ENCODE assay signal across 9 mouse cellular contexts in genomic region chr10:82666436-82667234, GRCm38 (mm10). TPM values are rescaled to one million over a fixed set of nuclear protein-coding genes. Genes with fewer than 3 reads are reported as not detected.
DNase-seq lines count a peak whose midpoint lies in the region; ATAC-seq lines count a peak whose summit lies in the region.
"Had no signal": no experiment of that assay in that cellular context is flagged by ENCODE, and none has a peak within 500 bp of the region (broad histone marks: within the 10 kb centered on the region; RNA-seq: fewer than 3 reads in every experiment).

No protein-coding gene starts in this region.

- DNase-seq in CD4-positive, CD25-positive, alpha-beta regulatory T cell, adult 2 months (ENCODE audit: low read depth, low spot score), result peak; percentile 89
- peak; percentile 69 for DNase-seq in brain, embryonic 18.5 days (ENCODE audit: low read depth, low spot score)
- DNase-seq in fat pad, adult 2 months (ENCODE audit: extremely low read depth, low read depth, low spot score), result peak; percentile 8
- DNase-seq in liver, result peak; percentile 84
- peak; percentile 66 to 74 for DNase-seq in spleen, postnatal 36 days (ENCODE audit: low spot score in 2 of 2)

- H3K9ac ChIP-seq in heart, embryonic 12.5 days, result peak overlapping the region; percentile 34; the same call in 1 of the 2 replicates
- peak overlapping the region; percentile 54 for H3K9ac ChIP-seq in kidney, embryonic 16.5 days (replicated peaks; ENCODE audit: low read length)

- 9% methylated on average over 22 of the region's 22 CpGs for WGBS in heart, embryonic 12.5 days
- WGBS in kidney, embryonic 16.5 days, result 21% methylated on average over 22 of the region's 22 CpGs

- H3K27ac ChIP-seq in heart, embryonic 12.5 days (ENCODE audit: poor library complexity, severe bottlenecking), result no peak overlapping the region
- no peak overlapping the region for H3K27ac ChIP-seq in kidney, embryonic 16.5 days (ENCODE audit: low read length)

- no peaks in the 10 kb centered on the region for H3K36me3 ChIP-seq in heart, embryonic 12.5 days
- H3K36me3 ChIP-seq in kidney, embryonic 16.5 days (ENCODE audit: insufficient read depth, low read length), result no peaks in the 10 kb centered on the region

- no peaks in the 10 kb centered on the region for H3K9me3 ChIP-seq in heart, embryonic 12.5 days (replicated peaks)
- H3K9me3 ChIP-seq in kidney, embryonic 16.5 days (ENCODE audit: low read length), result no peaks in the 10 kb centered on the region

- H3K4me3 ChIP-seq in heart, embryonic 12.5 days, result peak overlapping the region; percentile 15
- H3K4me3 ChIP-seq in kidney, embryonic 16.5 days (ENCODE audit: low read length), result peak overlapping the region; percentile 12
- H3K4me3 ChIP-seq: erythroblast, embryonic 14.5 days had no signal

- no peaks in the 10 kb centered on the region; the same call in 1 of the 2 replicates for H3K4me1 ChIP-seq in heart, embryonic 12.5 days (replicated peaks)
- H3K4me1 ChIP-seq in kidney, embryonic 16.5 days (ENCODE audit: insufficient read depth, low read length), result no peaks in the 10 kb centered on the region; the same call in 1 of the 2 replicates

- peak; percentile 79 for ATAC-seq in heart, embryonic 12.5 days (ENCODE audit: insufficient number of reproducible peaks, low FRiP score)
- ATAC-seq in kidney, embryonic 16.5 days (ENCODE audit: low FRiP score, low TSS enrichment), result peak; percentile 84; the same call in 1 of the 2 replicates
- peak; percentile 80 for ATAC-seq in monocyte, adult 5-6 weeks (replicated peaks; ENCODE audit: insufficient number of reproducible peaks, low FRiP score, low TSS enrichment, poor library complexity, severe bottlenecking)

- H3K4me2 ChIP-seq in heart, embryonic 12.5 days, result peak overlapping the region; percentile 65
- H3K4me2 ChIP-seq in kidney, embryonic 16.5 days (replicated peaks; ENCODE audit: low read depth, low read length), result peak overlapping the region; percentile 40

- 0 out of 2 replicates have a peak, but pooled peaks cover 3% of the 10 kb centered on the region for H3K27me3 ChIP-seq in heart, embryonic 12.5 days (replicated peaks)
- H3K27me3 ChIP-seq in kidney, embryonic 16.5 days (ENCODE audit: insufficient read depth, low read length), result no peaks in the 10 kb centered on the region

RNA-seq across cellular contexts. Expression of gene Glt8d2, which starts 23.8 kb away (rescaled TPM):
- polyA plus RNA-seq in heart, embryonic 12.5 days (2016; fragmentation: Nextera tagmentation; extraction: Ambion mirVana), result 2.1 and 2.6 TPM in 2 replicates
- 3.0 and 4.1 TPM in 2 replicates for polyA plus RNA-seq in kidney, embryonic 16.5 days (2015; fragmentation: Nextera tagmentation; extraction: Ambion mirVana)
- 1.2 TPM in 1 of 3 replicates, not detected in the others for total RNA-seq in monocyte, adult 5-6 weeks (2017)
- polyA plus RNA-seq: erythroblast, embryonic 14.5 days had no signal

RNA-seq across cellular contexts. Expression of gene Hcfc2, which starts 29.3 kb away (rescaled TPM):
- polyA plus RNA-seq in heart, embryonic 12.5 days (2016; fragmentation: Nextera tagmentation; extraction: Ambion mirVana), result 52.0 and 53.5 TPM in 2 replicates
- polyA plus RNA-seq in kidney, embryonic 16.5 days (2015; fragmentation: Nextera tagmentation; extraction: Ambion mirVana), result 30.4 and 33.9 TPM in 2 replicates
- total RNA-seq in monocyte, adult 5-6 weeks (2017), result 35.4 to 71.3 TPM (median 52.3 TPM) in 3 replicates

RNA-seq across cellular contexts. Expression of gene Tdg, which starts 37.0 kb away (rescaled TPM):
- 112 and 115 TPM in 2 replicates for polyA plus RNA-seq in heart, embryonic 12.5 days (2016; fragmentation: Nextera tagmentation; extraction: Ambion mirVana)
- 158 and 159 TPM in 2 replicates for polyA plus RNA-seq in kidney, embryonic 16.5 days (2015; fragmentation: Nextera tagmentation; extraction: Ambion mirVana)
- 41.6 to 49.1 TPM (median 46.9 TPM) in 3 replicates for total RNA-seq in monocyte, adult 5-6 weeks (2017)

RNA-seq across cellular contexts. Expression of gene 1190007I07Rik, which starts 43.6 kb away (rescaled TPM):
- polyA plus RNA-seq in heart, embryonic 12.5 days (2016; fragmentation: Nextera tagmentation; extraction: Ambion mirVana), result 35.0 and 37.5 TPM in 2 replicates
- polyA plus RNA-seq in kidney, embryonic 16.5 days (2015; fragmentation: Nextera tagmentation; extraction: Ambion mirVana), result 43.2 and 45.3 TPM in 2 replicates
- total RNA-seq in monocyte, adult 5-6 weeks (2017), result 14.7 to 25.2 TPM in 2 of 3 replicates, not detected in the other

Comparison
In these comparisons a context has a peak if more than half of its experiments do, and no peak if none do; other contexts are left out.
1. DNase-seq: peak in every context shown above with its lines; median percentile 89 in CD4-positive, CD25-positive, alpha-beta regulatory T cell, adult 2 months; 84 in liver; 70 in spleen, postnatal 36 days; 69 in brain, embryonic 18.5 days; 8 in fat pad, adult 2 months.